Mouse (Mus musculus) v-Abl transformed pro-B cells (cell line): ENCODE measurements around the gene Emc6.

Source experiments
- in situ Hi-C, 2 experiments: fragments of 400-800 bp; cut with MboI; formaldehyde crosslinking; loops; one replicate each; pipeline ENCODE4 v1.15.1; 2025; ENCODE audit not compliant: unreplicated experiment in 2 of 2

Gene Emc6

DNA sequence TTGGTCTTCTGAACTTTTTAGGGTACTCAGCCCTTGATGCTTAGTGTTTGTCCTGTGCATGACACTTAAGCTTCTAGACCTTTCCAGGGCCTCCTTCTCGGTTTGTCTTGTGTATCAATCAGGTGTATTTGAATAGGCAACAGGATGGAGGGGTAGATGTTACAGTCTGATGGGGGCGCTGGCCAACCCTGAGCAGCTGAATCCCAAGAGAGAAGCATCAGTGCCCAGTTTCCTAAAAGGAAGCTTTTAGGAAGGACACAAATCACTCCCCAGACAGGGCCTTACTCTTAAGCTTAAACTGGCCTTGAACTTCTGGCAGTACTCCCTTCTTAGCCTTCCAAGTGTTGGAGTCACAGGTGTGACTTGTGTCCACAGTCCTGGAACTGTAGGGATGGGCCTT lies 1.1 kb upstream of the Emc6 start:
- in situ Hi-C loops: loop anchor here in 1 of 2 experiments (25.0 kb wide), 1 partner anchor 1659 kb away; the partner anchor contains the start of gene Mnt

DNA sequence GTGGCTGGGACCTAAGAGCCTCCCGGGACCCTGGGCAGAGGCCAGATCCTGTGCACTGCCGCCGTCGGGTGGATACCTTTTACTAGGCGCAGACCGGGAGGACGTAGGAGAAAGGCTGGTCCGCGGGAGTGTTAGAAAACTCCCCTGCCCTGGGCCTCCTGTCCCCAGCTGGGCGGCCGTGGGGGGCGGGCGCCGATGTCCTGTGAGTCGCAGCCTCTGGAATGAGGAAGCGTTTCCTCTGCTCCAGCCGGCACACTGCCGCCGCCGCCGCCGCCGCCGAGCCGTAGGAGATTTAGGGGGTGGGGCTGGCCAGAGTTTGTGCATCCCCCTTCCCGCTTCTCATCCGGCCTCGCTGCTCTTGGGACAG lies 655 bp upstream of the Emc6 start:
- in situ Hi-C loops: loop anchor here in 1 of 2 experiments (25.0 kb wide), 1 partner anchor 1660 kb away; the partner anchor contains the start of gene Mnt

DNA sequence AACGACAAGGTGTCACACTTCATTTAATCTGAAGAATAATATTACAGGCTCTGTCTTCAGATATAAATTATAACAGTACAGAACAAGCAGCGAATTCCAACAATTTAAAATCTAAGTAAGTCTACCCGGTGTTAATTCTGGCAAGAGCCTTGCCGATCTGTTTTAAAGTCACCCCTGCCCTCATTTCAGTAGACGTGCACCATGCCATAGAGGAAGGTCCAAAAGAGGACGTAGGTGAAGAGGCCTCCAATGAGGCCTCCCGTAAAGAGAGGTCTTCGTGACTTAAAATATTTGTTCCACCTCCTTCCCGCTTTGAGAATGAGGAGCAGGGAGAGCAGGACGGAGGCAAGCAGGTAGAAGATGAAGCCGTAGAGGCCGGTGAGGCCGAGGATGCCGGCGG lies 651 bp downstream of the Emc6 start:
- in situ Hi-C loops: loop anchor here in 1 of 2 experiments (25.0 kb wide), 1 partner anchor 1661 kb away; the partner anchor contains the start of gene Mnt

DNA sequence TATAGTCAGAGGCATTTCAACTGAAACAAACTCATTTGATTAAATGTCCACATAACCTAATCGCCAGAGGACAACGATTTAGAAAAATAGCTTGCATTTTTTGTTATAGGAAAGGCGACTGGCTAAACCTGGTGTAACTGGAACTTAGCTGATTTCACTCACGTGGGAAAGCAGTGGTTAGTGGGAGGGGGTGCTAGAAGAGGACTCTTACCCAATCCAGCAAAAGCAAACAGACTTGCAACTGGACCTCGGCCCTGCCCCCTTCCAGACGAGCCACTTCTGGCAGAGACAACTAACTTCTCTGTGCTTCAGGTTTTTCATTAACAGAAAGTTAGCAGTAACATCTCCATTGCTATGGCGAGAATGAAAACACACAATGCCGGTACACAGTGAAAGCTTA lies 1.2 kb downstream of the Emc6 start:
- in situ Hi-C loops: loop anchor here in 1 of 2 experiments (25.0 kb wide), 1 partner anchor 1662 kb away; the partner anchor contains the start of gene Mnt

DNA sequence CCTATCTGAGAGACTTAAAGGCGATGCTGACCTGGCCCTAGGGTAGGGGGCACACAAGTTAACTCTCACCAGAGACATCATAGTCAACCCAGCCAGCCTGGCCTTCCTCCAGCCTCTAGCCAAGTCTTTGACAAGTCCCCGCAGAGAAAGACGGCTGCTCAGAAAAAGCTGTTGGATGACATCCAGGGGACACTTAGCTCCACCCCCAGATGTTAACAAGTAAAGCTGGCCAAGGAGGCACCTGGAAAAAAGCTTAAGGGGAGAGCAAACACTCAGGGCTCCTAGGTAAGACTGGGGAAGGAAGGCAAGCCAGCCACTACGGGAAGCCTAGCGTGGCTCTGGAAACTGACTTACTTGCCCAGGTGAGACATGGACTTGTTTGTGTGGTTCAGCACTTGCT lies 4.7 kb downstream of the Emc6 start:
- in situ Hi-C loops: loop anchor here in 1 of 2 experiments (5.0 kb wide), 1 partner anchor 35 kb away; the partner anchor contains the start of gene Haspin

DNA sequence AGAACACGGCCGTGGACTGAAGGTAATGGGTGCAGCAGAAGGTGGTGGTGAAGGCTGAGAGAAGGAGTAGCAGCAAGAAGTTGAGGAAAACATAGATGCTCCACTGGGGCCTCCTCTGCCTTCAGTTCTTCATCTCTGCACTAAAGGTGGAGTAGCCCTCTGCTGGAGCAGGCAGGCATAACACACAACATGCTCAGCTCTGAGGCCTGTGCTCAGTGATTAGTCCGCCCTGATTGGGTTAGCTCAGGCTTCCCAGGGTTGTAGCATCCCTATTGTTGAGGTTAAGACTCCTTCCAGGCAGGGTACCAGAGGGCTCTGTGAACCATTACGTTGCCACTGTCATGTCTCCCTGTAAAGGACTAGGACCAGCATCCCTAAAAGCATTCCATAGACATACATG lies 7.6 kb downstream of the Emc6 start:
- in situ Hi-C loops: no loop called here

DNA sequence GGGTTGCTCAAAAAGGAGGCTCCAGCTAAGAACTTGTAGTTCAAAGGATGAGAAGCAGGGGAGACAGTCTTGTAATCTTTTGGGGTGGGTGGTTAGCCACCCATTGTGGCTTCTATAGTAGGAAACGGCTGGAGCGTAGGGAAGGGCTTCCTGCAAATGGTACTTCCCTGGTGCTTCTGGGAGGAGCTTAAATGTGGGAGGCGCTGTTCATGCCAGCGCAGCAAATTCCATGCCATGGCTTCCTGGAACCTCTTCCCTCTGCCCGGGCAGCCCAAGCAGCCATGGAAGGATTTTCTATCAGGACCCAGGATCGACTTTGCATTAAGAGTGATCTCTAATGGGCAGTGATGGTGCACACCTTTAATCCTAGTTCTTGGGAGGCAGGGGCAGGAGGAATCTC lies 8.3 kb downstream of the Emc6 start:
- in situ Hi-C loops: no loop called here

DNA sequence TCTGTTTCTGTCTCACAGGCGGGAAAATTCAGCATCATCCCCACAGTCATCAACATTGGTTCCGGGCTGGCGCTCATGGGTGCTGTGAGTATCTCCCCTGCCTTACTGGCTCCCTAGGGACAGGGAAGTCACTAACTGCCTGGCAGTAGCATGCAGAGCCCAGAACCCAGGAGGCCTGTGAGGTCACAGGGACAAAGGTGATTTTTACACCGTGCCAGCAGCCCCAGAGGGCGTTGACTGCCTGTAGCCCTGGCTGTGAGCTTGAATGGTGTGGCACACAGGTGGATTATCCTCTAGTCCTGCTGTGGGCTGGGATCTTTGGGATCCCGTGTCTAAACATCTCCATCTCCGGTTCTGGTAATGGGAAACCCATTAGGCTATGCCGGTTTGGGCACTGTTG lies 8.8 kb downstream of the Emc6 start:
- in situ Hi-C loops: no loop called here

DNA sequence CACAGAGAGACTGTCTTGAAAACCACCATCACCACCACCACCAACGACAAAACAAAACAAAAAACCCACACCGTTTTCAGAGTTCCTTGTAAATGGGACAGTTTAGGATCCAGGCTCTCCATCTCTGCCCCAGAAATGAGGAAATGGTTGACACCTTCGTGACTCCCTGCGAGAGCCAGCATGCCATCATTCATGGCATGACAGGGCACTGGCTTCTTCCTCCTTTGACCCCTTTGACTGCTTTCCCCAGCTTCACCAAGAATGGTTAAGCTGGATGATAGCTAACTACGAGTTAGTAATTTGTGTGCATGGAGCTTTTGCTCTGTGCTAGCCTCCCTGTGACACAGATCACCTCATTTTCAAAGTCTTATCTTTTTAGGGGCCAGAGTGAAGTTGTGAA lies 14.6 kb downstream of the Emc6 start:
- in situ Hi-C loops: no loop called here

DNA sequence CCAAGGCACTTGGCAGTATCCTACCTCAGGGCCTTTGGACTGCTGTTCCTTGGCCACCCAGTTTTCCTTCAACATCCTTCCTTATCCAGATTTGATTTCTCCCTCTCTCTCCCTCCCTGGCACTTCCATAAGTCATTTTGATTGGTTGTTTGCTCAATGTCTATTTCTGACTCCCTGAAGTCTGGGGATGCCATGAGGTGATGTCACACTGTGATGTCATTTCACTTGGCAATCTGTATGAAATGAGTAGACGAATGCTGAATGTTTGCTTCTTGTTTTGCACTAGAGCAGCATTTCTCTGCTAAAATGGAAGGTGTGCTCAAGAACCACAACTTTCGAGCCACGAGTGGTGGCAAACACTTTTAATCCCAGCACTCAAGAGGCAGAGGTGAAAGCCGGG lies 15.2 kb downstream of the Emc6 start:
- in situ Hi-C loops: no loop called here

DNA sequence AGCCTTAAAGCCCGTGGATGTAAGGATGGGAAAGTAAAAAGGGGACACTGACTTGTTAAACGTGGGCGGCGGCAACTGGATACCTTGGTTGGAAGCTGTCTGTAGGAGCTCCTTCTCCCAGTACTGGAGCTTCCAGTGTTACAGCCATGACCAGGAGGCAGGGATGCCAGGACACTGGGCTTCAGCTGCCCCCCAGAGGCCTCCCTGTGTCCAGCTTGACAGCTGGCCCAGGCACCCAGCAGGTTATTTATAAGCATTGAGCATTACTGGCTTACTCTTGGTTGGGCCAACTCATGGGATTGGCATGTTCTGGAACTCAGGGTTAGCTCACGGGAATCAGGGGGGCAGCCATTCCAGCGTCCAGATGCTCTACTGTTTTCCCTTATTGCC lies 16.0 kb downstream of the Emc6 start:
- in situ Hi-C loops: no loop called here

DNA sequence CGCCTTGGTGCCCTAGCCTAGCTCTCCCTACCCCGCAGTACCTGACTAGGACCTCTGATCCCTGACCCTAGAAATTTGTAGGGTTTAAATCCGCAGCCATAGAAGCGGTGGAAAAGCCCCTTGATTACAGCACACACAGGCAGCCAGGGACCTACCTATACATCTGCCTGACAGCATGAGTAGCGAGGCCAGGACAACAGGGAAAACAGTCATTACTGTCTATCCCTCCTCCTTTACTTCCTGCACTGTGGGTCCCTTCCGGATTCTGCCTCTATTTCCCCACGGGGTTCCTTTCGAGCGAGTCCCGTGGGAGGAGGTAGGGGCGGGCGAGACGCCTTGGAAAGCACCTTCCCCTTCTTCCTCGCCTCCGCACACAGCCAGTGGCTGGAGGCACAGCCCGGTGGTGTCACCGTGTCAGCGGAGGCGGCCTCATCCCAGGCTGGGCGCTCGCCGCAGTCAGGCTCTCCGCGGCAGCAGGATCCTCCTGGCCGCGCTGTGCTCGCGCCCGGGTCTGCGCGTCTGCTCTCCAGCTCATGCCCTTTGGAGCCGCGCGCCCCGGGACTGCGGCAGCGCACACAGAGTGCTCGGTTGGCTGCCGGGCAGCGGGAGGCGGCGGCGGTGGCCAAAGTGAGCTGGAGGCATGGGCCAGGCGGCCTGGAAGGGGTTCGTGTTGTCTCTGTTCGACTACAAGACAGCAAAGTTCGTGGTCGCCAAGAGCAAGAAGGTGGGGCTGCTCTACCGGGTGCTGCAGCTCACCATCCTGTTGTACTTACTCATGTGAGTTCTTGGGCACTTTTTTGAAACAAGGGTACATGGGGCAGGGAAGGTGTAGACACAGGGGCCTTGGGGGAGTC lies 16.7 kb downstream of the Emc6 start, which contains the start of gene P2rx5:
TSS of gene P2rx5 (plus strand) at position 465 of the 854 bp plus-strand sequence.
- in situ Hi-C loops: no loop called here

DNA sequence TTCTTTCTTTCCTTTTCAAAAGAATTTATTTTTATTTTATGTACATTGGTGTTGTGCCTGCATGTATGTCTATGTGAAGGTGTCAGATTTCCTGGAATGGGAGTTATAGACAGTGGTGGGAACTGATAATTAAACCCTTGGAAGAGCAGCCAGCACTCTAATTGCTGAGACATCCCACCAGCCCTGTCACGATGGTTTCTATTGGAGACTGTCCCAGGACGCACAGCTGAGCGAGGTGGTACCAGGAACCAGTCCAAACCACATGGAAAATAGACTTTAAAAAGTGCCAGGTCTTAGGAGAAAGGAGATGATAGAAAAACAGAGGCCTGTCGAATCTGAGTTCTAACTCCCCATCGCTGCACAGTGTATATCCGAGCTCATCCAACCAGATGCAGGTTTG lies 21.8 kb downstream of the Emc6 start:
- in situ Hi-C loops: no loop called here

DNA sequence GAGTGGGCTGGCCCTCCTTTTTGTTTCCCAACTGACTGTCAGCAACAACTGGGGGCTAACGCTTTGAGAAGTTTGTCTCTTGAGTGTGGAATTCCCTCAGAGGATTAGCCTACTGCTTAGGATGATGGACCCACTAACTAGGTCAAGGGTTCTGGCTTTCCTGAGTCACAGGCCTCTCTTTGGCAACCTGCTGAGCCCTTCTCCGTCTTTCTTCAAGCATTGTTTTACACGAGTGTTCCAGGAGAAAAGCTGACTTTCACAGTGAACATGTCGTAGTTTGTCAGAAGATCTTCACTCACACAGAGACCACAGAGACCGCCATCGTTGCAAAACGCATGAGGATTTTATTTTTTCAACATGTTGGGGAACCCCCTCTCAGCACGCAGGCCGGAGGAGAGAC lies 28.6 kb downstream of the Emc6 start:
- in situ Hi-C loops: loop anchor here in 1 of 2 experiments (10.0 to 25.0 kb wide), 2 partner anchors 1227 to 1389 kb away; no protein-coding TSS in a partner anchor

DNA sequence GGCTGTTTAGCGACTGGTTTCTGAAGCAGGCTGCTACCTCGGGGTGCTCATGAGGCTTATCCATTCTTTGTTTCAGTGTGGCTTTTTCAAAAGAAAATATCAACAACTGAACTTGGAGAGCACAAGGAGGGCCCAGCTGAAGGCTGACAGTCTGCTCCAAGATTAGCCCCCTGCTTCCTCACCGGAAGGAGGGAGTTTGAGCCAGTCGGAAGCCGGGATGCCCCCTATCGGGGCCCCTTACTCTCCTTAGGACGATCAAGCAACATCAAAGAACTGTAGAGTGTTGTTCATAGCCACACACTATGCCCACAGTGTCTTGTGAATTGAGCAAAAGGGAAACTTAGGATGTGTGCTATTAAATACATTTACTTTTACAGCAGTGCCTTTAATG lies 29.9 kb downstream of the Emc6 start:
- in situ Hi-C loops: loop anchor here in 1 of 2 experiments (10.0 to 25.0 kb wide), 2 partner anchors 1228 to 1390 kb away; no protein-coding TSS in a partner anchor

DNA sequence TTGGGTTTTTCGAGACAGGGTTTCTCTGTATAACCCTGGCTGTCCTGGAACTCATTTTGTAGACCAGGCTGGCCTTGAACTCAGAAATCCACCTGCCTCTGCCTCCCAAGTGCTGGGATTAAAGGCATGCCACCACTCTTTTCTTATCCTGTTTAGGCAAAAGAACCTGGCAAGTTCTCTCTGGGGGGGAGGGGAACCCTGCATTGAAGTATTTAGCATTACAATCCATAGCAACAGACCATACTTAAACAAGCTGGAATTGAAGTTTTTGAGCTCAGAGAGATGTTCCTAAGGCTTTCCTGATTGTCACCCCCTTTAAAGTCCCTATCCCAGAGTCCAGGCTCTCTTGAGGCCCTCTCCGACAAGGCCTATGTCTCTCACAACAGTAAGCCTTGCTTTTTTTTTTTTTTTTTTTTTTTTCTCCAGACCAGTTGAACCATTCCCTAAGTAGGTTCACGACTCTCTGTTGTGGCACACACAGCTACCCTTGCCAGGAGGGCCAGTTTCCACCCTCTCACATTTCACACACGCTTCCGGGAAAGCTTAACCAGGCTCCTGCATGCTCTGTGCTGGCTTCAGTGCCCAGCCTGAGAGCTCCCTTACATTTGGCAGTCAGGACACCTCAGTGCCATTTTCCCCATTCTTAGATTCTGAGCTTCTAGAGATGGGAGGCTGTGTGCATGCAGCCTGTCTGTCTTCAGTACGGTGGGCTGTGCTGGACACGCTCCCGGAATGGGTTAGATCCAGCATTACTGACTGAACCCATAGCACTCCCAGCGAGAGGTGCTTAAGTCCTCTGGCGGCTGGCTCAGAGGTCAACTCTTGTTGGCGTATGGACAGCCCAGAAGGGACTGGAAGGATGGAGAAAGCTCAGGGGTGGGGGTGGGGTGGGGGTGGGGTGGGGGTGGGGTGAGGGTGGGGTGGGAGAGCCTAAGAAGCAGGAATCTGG lies 30.5 kb downstream of the Emc6 start:
- in situ Hi-C loops: loop anchor here in 1 of 2 experiments (10.0 to 25.0 kb wide), 2 partner anchors 1229 to 1391 kb away; no protein-coding TSS in a partner anchor

DNA sequence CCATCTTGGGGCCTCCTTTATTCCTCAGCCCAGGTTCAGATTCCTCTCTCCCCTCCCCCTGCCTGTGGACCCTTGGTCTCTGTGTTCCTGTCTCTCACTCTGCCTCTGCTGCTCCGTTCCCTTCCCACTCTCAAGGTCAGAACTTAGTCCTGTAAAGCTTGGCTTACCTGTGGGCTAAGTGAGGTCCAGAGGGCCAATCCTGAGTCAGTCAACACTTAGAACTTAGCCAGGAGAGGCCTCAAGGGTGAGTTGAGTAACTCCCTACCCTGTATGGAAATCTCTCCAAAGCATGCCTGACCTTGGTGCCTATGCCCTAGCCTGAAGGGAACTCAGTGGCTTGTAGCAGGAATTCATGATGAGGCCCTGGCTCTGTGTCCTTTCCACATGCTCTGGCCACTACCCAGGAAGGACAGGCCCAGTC lies 32.6 kb downstream of the Emc6 start:
- in situ Hi-C loops: loop anchor here (5.0 to 25.0 kb wide), 3 partner anchors 1228 to 1393 kb away; no protein-coding TSS in a partner anchor

DNA sequence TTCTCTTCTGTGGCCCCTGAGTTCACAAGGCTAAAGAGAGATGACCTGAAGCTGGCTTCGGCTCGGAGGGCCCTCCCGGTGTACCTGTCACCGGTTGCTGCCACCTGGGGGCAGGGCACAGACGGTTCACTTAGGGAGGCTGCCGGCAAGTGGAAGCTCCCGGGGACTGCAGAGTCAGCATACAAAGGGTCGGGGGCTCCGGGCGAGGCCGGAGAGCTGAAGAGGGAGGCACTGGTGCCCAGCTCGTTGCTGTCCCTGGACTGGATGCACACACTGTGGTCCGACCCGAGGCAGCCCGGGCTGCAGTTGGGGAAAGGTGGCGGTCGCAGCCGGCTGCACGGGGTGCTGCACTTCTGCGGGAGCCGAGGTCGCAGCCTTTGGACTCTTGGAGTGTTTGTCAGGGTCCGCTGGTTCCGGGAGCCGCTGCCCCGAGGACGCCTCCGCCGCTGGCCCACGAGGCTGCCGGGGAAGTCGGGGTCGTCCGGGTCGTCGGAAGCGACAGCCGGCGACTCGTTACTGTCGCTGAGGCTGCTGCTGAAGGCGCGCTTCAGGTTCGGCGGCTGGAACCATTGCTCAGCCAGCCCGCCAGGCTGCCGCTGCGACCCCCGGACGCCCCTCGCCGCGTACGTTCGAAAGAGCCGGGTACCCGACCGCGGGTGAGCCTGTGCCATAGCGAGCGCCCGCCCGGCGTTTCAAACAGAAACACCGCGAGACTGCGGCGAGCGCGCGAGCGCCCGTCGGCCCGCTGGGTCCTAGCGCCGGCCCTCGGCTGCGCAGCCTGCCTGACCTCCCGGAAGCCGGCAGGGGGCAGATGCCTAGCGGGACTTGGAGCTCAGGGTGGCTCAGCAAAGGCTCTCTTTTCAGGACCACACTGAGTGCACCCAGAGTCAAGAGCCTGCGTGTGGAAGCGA lies 39.0 kb downstream of the Emc6 start, which contains the start of gene Haspin:
TSS of gene Haspin (minus strand) at position 704 of the 911 bp plus-strand sequence.
- in situ Hi-C loops: loop anchor here in 1 of 2 experiments (5.0 to 25.0 kb wide), 2 partner anchors 34 to 1399 kb away; no protein-coding TSS in a partner anchor

DNA sequence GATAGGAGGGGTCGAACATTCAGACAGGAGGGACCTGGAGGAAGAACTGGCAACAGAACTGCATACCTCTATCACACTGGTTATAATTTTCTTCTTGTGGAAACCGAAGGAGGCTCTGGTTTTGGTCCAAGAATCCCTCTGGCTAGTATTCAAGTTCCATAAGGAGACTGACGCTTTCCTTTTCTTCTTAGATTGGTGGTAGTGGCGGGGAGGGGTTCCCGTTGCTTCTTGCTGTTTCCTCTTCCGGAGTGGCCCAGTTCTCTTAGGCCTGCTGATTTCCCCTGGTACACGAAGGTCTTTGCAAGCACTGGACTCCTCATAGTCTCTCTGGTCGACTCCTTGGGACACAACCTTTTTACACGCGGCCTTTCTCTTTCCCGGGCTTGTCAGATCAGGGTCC lies 39.7 kb downstream of the Emc6 start:
- in situ Hi-C loops: loop anchor here in 1 of 2 experiments (5.0 to 25.0 kb wide), 2 partner anchors 35 to 1400 kb away; no protein-coding TSS in a partner anchor
